Mouse (Mus musculus) brain, embryonic 14.5 days (tissue): Measurements from ENCODE around the gene Slc1a2.

Experiments
- CTCF ChIP-seq: fragments of 200-500 bp; IDR thresholded peaks from 2 replicates; pipeline ENCODE4 v1.5.1; 2012; ENCODE audit warnings: inconsistent platforms, mild to moderate bottlenecking, moderate library complexity, borderline replicate concordance; ENCODE audit not compliant: insufficient read depth, insufficient read length; ENCODE audit errors: extremely low read depth
- POLR2A ChIP-seq: fragments of 200-500 bp; IDR thresholded peaks from 2 replicates; pipeline ENCODE4 v1.6.1; 2012; ENCODE audit warnings: mild to moderate bottlenecking, inconsistent platforms, borderline replicate concordance; ENCODE audit not compliant: poor library complexity, insufficient read depth, insufficient read length, severe bottlenecking; ENCODE audit errors: extremely low read depth

- no peak for TF ChIP-seq CTCF
- TF ChIP-seq POLR2A, result no peak
These were observed 8.1 kb upstream of the Slc1a2 start for GRCm38 (mm10) chr2:102650322-102650721.
